24 mouse cellular contexts compared by ENCODE assay signal in the genomic region with DNA sequence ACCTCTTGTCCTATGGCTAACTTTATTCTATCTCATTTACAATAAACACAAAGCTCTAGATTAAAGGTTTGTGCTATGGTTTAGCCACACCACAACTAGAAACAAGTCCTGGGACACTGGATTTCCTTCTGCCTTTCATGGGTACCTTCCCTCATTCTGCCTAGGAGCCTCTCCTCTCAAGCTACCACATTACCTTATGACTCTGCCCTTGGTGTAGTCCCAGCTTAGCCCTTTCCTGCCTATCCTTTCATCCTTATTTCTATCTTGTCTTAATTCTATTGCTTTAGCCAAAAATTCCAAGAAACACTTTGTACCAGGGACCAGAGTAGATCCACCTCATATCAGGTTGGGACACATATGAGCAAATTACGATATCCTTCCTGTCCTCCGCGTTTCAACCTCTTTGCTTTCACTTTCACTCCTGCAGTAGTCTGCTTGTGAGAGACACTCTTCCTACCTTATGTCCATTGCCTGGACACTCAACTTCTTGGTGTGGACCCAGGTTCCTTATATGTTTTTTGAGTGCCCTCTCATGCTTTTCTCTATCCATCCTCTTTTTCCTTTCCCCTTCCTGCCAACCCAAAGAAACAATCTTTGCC.
DNase-seq lines count a peak whose midpoint lies in the region; ATAC-seq and TF ChIP-seq lines count a peak whose summit lies in the region.
"Had no signal": no experiment of that assay in that cellular context is flagged by ENCODE, and none has a peak within 500 bp of the region (broad histone marks: within the 10 kb centered on the region; RNA-seq: fewer than 3 reads in every experiment).

No protein-coding gene starts in this region.

- H3K36me3 ChIP-seq in liver, embryonic 15.5 days (replicated peaks): no peaks in the 10 kb centered on the region
- H3K36me3 ChIP-seq in thymus, adult 2 months (ENCODE audit: control insufficient read depth, insufficient read depth, low read length): no peaks in the 10 kb centered on the region
- H3K36me3 ChIP-seq: embryonic facial prominence, embryonic 13.5 days; forebrain, embryonic 10.5 days; limb, embryonic 13.5 days; midbrain, embryonic 15.5 days had no signal

- no peak overlapping the region for H3K9ac ChIP-seq in liver, embryonic 15.5 days
- H3K9ac ChIP-seq: embryonic facial prominence, embryonic 13.5 days; hindbrain, embryonic 14.5 days; limb, embryonic 13.5 days; midbrain, embryonic 15.5 days had no signal

- H3K27me3 ChIP-seq in liver, embryonic 15.5 days: no peaks in the 10 kb centered on the region
- no peaks in the 10 kb centered on the region for H3K27me3 ChIP-seq in thymus, adult 2 months (ENCODE audit: control insufficient read depth, insufficient read depth, low read length)
- H3K27me3 ChIP-seq: embryonic facial prominence, embryonic 13.5 days; limb, embryonic 13.5 days; midbrain, embryonic 15.5 days had no signal

- no peak for DNase-seq in liver
- DNase-seq in MEL-GATA-1-ER (ENCODE audit: extremely low read depth, low read depth): peak; percentile 55
- DNase-seq in naive thymus-derived CD4-positive, alpha-beta T cell, adult 2 months (ENCODE audit: low read depth): peak; percentile 12
- DNase-seq in left cerebral cortex, postnatal 10 days (ENCODE audit: extremely low spot score in 1 of 2, low spot score in 2 of 2): no peak
- DNase-seq in thymus, adult 2 months: no peak
- DNase-seq in cerebellum, adult 11 months: no peak
- DNase-seq: adrenal gland, postnatal 14 days; cerebellum, adult 8-10 months; gastrocnemius, postnatal 36 days; heart, postnatal 14 days; lung, adult 18-20 months; lung, postnatal 36 days; spleen, adult 18-20 months; thymus, postnatal 36 days had no signal

- no peak for ATAC-seq in liver, embryonic 15.5 days (ENCODE audit: insufficient read depth)
- peak; percentile 68 for ATAC-seq in granulocyte monocyte progenitor cell, adult 5-6 weeks (replicated peaks; ENCODE audit: poor library complexity, severe bottlenecking)
- ATAC-seq: intestine, postnatal 0 days; midbrain, embryonic 15.5 days had no signal

- H3K4me1 ChIP-seq in liver, embryonic 15.5 days (replicated peaks): no peaks in the 10 kb centered on the region
- no peaks in the 10 kb centered on the region for H3K4me1 ChIP-seq in thymus, adult 2 months (replicated peaks; ENCODE audit: control insufficient read depth, insufficient read depth, low read length)
- H3K4me1 ChIP-seq: embryonic facial prominence, embryonic 13.5 days; forebrain, embryonic 10.5 days; limb, embryonic 13.5 days; midbrain, embryonic 15.5 days had no signal

- no peaks in the 10 kb centered on the region for H3K9me3 ChIP-seq in liver, embryonic 15.5 days (replicated peaks)
- H3K9me3 ChIP-seq: embryonic facial prominence, embryonic 13.5 days; forebrain, embryonic 10.5 days; limb, embryonic 13.5 days; midbrain, embryonic 15.5 days had no signal

- intact Hi-C loops in left cerebral cortex, postnatal 10 days (cut with DNase I): no loop called here

- WGBS in liver, embryonic 15.5 days (ENCODE audit: insufficient replicate concordance): 58% methylated on average over 3 of the region's 3 CpGs
- WGBS in thymus, adult 2 months: 62% methylated on average over 3 of the region's 3 CpGs

- H3K4me3 ChIP-seq in liver, embryonic 15.5 days (replicated peaks): 0 out of 2 replicates have a peak overlapping the region, but pooled peaks have one; percentile 10
- H3K4me3 ChIP-seq in thymus, adult 2 months (ENCODE audit: control insufficient read depth, insufficient read depth, low read length): no peak overlapping the region
- H3K4me3 ChIP-seq: embryonic facial prominence, embryonic 13.5 days; forebrain, embryonic 10.5 days; limb, embryonic 13.5 days; midbrain, embryonic 15.5 days had no signal

- no peak overlapping the region for H3K27ac ChIP-seq in liver, embryonic 15.5 days (replicated peaks)
- H3K27ac ChIP-seq in thymus, adult 2 months (ENCODE audit: control insufficient read depth, insufficient read depth, low read length): no peak overlapping the region
- H3K27ac ChIP-seq: embryonic facial prominence, embryonic 13.5 days; forebrain, embryonic 10.5 days; hindbrain, embryonic 14.5 days; kidney, postnatal 0 days; limb, embryonic 13.5 days; midbrain, embryonic 15.5 days had no signal

- TF ChIP-seq POLR2A in thymus, adult 2 months (IDR thresholded peaks at IDR 0.05; ENCODE audit: control insufficient read depth, extremely low read depth, insufficient read depth, low read length, poor library complexity): no peak

- no peak overlapping the region for H3K4me2 ChIP-seq in liver, embryonic 15.5 days
- H3K4me2 ChIP-seq: embryonic facial prominence, embryonic 13.5 days; heart, embryonic 11.5 days; hindbrain, embryonic 14.5 days; limb, embryonic 13.5 days; midbrain, embryonic 15.5 days had no signal

- TF ChIP-seq CTCF in thymus, adult 2 months (IDR thresholded peaks at IDR 0.05; ENCODE audit: borderline replicate concordance, control insufficient read depth, extremely low read depth, insufficient read depth, low read length, poor library complexity): no peak

Comparison
In these comparisons a context has a peak if more than half of its experiments do, and no peak if none do; other contexts are left out.
1. DNase-seq: peak in MEL-GATA-1-ER (single experiment) and naive thymus-derived CD4-positive, alpha-beta T cell, adult 2 months (single experiment); none in liver (single experiment), left cerebral cortex, postnatal 10 days (0 of 2), thymus, adult 2 months (single experiment) and cerebellum, adult 11 months (single experiment).